Mouse (Mus musculus): Measurements from ENCODE around the gene Vps8.

DNA sequence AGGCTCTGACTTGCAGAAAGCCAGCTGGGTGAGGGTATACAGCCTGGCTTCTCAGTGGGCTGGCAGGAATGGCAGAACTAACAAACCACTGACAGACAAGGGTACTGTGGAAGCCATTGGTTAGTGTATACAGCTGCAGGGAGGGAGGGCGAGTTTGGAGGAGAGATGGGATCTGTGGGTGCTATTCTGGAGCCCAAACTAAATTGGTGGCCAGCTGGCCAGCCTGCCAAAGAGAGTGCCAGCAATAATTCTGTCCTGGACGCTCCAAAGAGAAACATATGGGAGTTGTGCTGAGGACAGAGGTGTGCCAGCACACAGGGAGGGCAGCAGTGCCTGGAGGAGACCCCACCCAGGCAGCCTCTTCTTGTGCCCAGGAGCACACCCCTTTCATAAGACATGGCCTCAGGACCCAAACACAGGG is 220.7 kb downstream of the Vps8 start:
- TF ChIP-seq POLR2A (IDR thresholded peaks at IDR 0.05; ENCODE audit: extremely low read depth, insufficient read depth, low read length): no peak
- no peak for TF ChIP-seq CTCF (IDR thresholded peaks at IDR 0.05; ENCODE audit: extremely low read depth, insufficient read depth, low read length)

All from cortical plate, adult 2 months (tissue).